Mouse (Mus musculus): ENCODE data around the gene Asb4. TPM values are rescaled to one million over a fixed set of nuclear protein-coding genes. Genes with fewer than 3 reads are reported as not detected.

Asb4 gene
- polyA plus RNA-seq, 1 experiment, result 0.04 TPM

DNA sequence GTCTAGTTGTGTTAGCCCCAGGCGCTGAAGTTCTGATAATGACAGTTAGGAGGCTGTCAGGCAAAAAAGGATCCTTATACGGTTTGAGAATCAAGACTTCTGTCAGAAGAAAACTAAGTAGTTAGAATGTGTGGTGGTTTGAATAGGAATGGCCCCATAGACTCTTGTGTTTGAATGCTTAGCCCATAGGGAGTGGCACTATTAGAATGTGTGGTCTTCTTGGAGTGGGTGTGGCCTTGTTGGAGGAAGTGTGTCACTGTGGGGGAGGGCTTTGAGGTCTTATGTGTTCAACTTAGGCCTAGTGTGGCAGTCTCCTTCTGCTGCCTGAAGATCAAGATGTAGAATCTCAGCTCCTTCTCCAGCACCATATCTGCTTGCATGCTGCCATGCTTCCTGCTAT is 43.8 kb downstream of the Asb4 start:
- Histone ChIP-seq H3K36me3 (ENCODE audit: control insufficient read depth, insufficient read depth) (no peaks in the 10 kb centered on the region), H3K79me3 (ENCODE audit: low read depth) (no peaks in the 10 kb centered on the region), H3ac (ENCODE audit: control insufficient read depth, insufficient read length, low read depth) (no peak overlapping the region), H3K4me3 (ENCODE audit: insufficient read depth, poor library complexity, severe bottlenecking) (no peak overlapping the region), H3K79me2 (ENCODE audit: control insufficient read depth, insufficient read depth) (no peaks in the 10 kb centered on the region), H3K27me3 (ENCODE audit: control insufficient read depth, insufficient read depth, insufficient read length) (no peaks in the 10 kb centered on the region)
- TF ChIP-seq CTCF (IDR thresholded peaks at IDR 0.05; ENCODE audit: control insufficient read depth, insufficient read depth, insufficient read length) (no peak), CEBPB (IDR thresholded peaks at IDR 0.05; ENCODE audit: low read depth) (no peak), MYOD1 (IDR thresholded peaks at IDR 0.05; ENCODE audit: control insufficient read depth, insufficient read length, low read depth) (no peak), FOSL1 (IDR thresholded peaks at IDR 0.05; ENCODE audit: insufficient read depth, low read length, poor library complexity, severe bottlenecking) (no peak), MAX (IDR thresholded peaks at IDR 0.05) (no peak), MYOG (IDR thresholded peaks at IDR 0.05; ENCODE audit: control insufficient read depth, extremely low read depth, insufficient read length) (no peak)

DNA sequence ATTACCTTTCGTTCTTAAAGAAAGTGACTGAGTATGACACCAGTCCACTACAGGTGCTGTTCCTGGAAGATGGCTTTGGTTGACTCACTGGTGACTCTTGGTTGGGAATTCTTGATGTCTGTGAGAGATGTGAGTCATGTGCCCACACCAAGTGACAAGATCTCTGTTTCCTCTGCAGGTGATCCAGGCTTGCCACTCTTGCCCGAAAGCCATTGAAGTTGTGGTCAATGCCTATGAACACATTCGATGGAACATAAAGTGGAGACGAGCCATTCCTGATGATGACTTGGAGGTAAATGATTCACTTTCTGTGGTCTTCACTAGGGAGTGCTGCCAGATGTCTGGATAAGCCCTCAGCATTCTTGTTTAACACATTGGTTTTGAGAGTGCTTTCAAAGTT is 46.4 kb downstream of the Asb4 start:
- Histone ChIP-seq H3K36me3 (ENCODE audit: control insufficient read depth, insufficient read depth) (no peaks in the 10 kb centered on the region), H3K79me3 (ENCODE audit: low read depth) (no peaks in the 10 kb centered on the region)
- TF ChIP-seq MAX (IDR thresholded peaks at IDR 0.05) (peak; percentile 74), FOSL1 (IDR thresholded peaks at IDR 0.05; ENCODE audit: insufficient read depth, low read length, poor library complexity, severe bottlenecking) (peak; percentile 96), CEBPB (IDR thresholded peaks at IDR 0.05; ENCODE audit: low read depth) (peak; percentile 9), MYOD1 (IDR thresholded peaks at IDR 0.05; ENCODE audit: control insufficient read depth, insufficient read length, low read depth) (peak; percentile 87), MYOG (IDR thresholded peaks at IDR 0.05; ENCODE audit: control insufficient read depth, extremely low read depth, insufficient read length) (no peak), USF1 (IDR thresholded peaks at IDR 0.05; ENCODE audit: low read depth) (peak; percentile 75), CTCF (IDR thresholded peaks at IDR 0.05; ENCODE audit: control insufficient read depth, insufficient read depth, insufficient read length) (no peak)

DNA sequence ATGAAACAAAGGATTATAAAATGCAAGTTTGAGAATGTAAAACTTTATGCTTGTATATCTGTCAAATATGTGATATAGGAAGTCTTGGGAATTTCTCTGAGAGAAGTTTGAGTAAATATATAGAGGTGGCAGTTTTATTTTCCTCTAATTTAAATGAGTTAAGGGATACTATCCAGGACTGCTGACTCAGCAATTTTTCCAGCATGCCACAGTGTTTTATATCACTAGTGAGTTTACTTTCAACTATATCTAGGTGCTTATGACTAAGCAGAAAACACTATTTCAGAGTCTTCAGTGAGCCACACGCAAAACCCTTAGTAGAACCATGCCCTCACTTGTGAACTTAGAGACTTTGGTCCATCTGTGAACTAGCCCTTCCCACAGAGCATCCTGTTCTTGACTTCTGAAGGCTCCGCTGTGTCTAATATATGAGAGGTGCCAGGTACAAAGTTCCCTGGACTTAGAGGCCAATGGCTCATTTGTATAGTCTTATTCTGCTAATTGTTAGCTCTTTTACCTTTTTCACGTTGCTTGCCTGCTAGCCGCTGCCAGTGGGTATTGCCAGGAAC is 46.9 kb downstream of the Asb4 start:
- no peak overlapping the region for H3ac ChIP-seq (ENCODE audit: control insufficient read depth, insufficient read length, low read depth)
- no peaks in the 10 kb centered on the region for H3K36me3 ChIP-seq (ENCODE audit: control insufficient read depth, insufficient read depth)
- H3K79me2 ChIP-seq (ENCODE audit: control insufficient read depth, insufficient read depth), result no peaks in the 10 kb centered on the region
- no peaks in the 10 kb centered on the region for H3K27me3 ChIP-seq (ENCODE audit: control insufficient read depth, insufficient read depth, insufficient read length)
- no peak overlapping the region for H3K4me3 ChIP-seq (ENCODE audit: insufficient read depth, poor library complexity, severe bottlenecking)
- TF ChIP-seq CTCF (IDR thresholded peaks at IDR 0.05; ENCODE audit: control insufficient read depth, insufficient read depth, insufficient read length), result no peak
- no peak for TF ChIP-seq MAX (IDR thresholded peaks at IDR 0.05)
- TF ChIP-seq MYOD1 (IDR thresholded peaks at IDR 0.05; ENCODE audit: control insufficient read depth, insufficient read length, low read depth), result no peak
- TF ChIP-seq USF1 (IDR thresholded peaks at IDR 0.05; ENCODE audit: low read depth), result no peak
- no peak for TF ChIP-seq FOSL1 (IDR thresholded peaks at IDR 0.05; ENCODE audit: insufficient read depth, low read length, poor library complexity, severe bottlenecking)
- no peak for TF ChIP-seq MYOG (IDR thresholded peaks at IDR 0.05; ENCODE audit: control insufficient read depth, extremely low read depth, insufficient read length)
- TF ChIP-seq CEBPB (IDR thresholded peaks at IDR 0.05; ENCODE audit: low read depth), result no peak
- H3K79me3 ChIP-seq (ENCODE audit: low read depth), result no peaks in the 10 kb centered on the region

More for the DNA sequence above, 46.4 kb downstream of the Asb4 start:
- no peak overlapping the region for H3ac ChIP-seq (ENCODE audit: control insufficient read depth, insufficient read length, low read depth)
- H3K79me2 ChIP-seq (ENCODE audit: control insufficient read depth, insufficient read depth), result no peaks in the 10 kb centered on the region
- no peaks in the 10 kb centered on the region for H3K27me3 ChIP-seq (ENCODE audit: control insufficient read depth, insufficient read depth, insufficient read length)
- H3K4me3 ChIP-seq (ENCODE audit: insufficient read depth, poor library complexity, severe bottlenecking), result no peak overlapping the region

DNA sequence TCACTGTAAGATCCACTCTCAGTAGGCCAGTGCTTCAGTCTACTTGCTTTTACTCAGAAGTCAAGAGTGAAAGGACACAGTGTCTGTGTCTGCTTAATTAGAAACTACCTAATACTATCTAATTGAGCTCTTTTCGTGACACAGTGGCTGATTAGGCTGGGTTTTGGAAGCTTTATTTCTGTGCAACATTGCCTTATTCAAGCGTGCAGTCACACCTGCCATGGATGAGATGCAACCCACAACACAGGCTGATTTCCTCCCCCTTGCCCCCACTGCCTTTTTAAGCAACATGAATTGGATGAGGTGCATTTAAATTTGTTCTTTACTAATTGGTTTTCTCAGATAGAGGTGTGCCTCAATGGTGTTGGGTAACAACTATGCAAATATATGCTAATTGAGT is 50.7 kb downstream of the Asb4 start:
- Histone ChIP-seq H3K79me3 (ENCODE audit: low read depth) (no peaks in the 10 kb centered on the region), H3ac (ENCODE audit: control insufficient read depth, insufficient read length, low read depth) (no peak overlapping the region), H3K27me3 (ENCODE audit: control insufficient read depth, insufficient read depth, insufficient read length) (no peaks in the 10 kb centered on the region), H3K79me2 (ENCODE audit: control insufficient read depth, insufficient read depth) (no peaks in the 10 kb centered on the region), H3K36me3 (ENCODE audit: control insufficient read depth, insufficient read depth) (no peaks in the 10 kb centered on the region), H3K4me3 (ENCODE audit: insufficient read depth, poor library complexity, severe bottlenecking) (no peak overlapping the region)
- TF ChIP-seq CEBPB (IDR thresholded peaks at IDR 0.05; ENCODE audit: low read depth) (no peak), FOSL1 (IDR thresholded peaks at IDR 0.05; ENCODE audit: insufficient read depth, low read length, poor library complexity, severe bottlenecking) (no peak), USF1 (IDR thresholded peaks at IDR 0.05; ENCODE audit: low read depth) (no peak), MAX (IDR thresholded peaks at IDR 0.05) (no peak), MYOD1 (IDR thresholded peaks at IDR 0.05; ENCODE audit: control insufficient read depth, insufficient read length, low read depth) (no peak), CTCF (IDR thresholded peaks at IDR 0.05; ENCODE audit: control insufficient read depth, insufficient read depth, insufficient read length) (no peak)

DNA sequence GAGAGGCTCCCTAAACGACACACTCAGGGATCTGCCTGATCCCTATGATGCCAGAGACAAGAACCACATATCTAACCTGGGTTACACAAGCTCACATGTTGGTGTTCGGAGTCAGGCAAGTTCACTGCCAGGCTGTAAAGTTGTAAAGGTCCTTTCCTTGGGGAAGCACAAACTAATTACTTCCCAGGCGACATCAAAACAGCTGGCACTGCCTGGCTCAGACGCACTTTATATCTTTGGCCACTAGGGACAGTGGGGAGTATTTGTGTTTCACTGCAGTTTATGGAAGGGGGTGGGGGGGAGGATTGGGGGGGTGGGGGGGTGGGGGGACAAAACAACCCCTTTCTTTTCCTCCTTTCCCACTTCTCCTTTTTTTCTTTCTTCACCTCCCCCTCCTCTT is 54.6 kb downstream of the Asb4 start:
- Histone ChIP-seq H3K79me3 (ENCODE audit: low read depth) (no peaks in the 10 kb centered on the region), H3K79me2 (ENCODE audit: control insufficient read depth, insufficient read depth) (no peaks in the 10 kb centered on the region), H3K27me3 (ENCODE audit: control insufficient read depth, insufficient read depth, insufficient read length) (no peaks in the 10 kb centered on the region), H3K36me3 (ENCODE audit: control insufficient read depth, insufficient read depth) (no peaks in the 10 kb centered on the region), H3ac (ENCODE audit: control insufficient read depth, insufficient read length, low read depth) (no peak overlapping the region), H3K4me3 (ENCODE audit: insufficient read depth, poor library complexity, severe bottlenecking) (no peak overlapping the region)
- TF ChIP-seq FOSL1 (IDR thresholded peaks at IDR 0.05; ENCODE audit: insufficient read depth, low read length, poor library complexity, severe bottlenecking) (no peak), CTCF (IDR thresholded peaks at IDR 0.05; ENCODE audit: control insufficient read depth, insufficient read depth, insufficient read length) (no peak), CEBPB (IDR thresholded peaks at IDR 0.05; ENCODE audit: low read depth) (no peak), USF1 (IDR thresholded peaks at IDR 0.05; ENCODE audit: low read depth) (no peak), MYOG (IDR thresholded peaks at IDR 0.05; ENCODE audit: control insufficient read depth, extremely low read depth, insufficient read length) (no peak), MYOD1 (IDR thresholded peaks at IDR 0.05; ENCODE audit: control insufficient read depth, insufficient read length, low read depth) (no peak), MAX (IDR thresholded peaks at IDR 0.05) (no peak)

DNA sequence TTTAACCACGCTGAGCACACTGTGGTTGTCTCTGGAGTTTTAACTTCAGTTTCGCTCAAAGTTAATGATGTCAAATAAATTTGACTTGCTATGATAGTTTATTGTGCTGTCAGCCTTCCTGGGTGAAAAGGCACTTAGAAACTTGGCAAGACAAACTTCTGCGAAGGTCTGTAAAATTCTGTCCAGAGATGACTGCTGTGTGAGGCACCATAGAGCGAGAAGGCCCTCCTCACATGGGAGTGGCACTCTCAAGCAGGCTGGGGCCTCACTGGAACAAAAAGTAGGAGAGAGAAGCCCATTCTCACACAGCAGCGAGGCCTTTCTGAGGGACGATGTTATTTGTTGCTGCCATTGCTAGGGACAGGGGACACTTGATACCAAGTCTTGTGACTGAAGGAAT is 58.0 kb downstream of the Asb4 start:
- no peak for TF ChIP-seq CTCF (IDR thresholded peaks at IDR 0.05; ENCODE audit: control insufficient read depth, insufficient read depth, insufficient read length)
- H3ac ChIP-seq (ENCODE audit: control insufficient read depth, insufficient read length, low read depth), result no peak overlapping the region
- no peaks in the 10 kb centered on the region for H3K79me3 ChIP-seq (ENCODE audit: low read depth)
- H3K4me3 ChIP-seq (ENCODE audit: insufficient read depth, poor library complexity, severe bottlenecking), result no peak overlapping the region
- no peaks in the 10 kb centered on the region for H3K27me3 ChIP-seq (ENCODE audit: control insufficient read depth, insufficient read depth, insufficient read length)
- H3K79me2 ChIP-seq (ENCODE audit: control insufficient read depth, insufficient read depth), result no peaks in the 10 kb centered on the region
- H3K36me3 ChIP-seq (ENCODE audit: control insufficient read depth, insufficient read depth), result no peaks in the 10 kb centered on the region
